Mouse (Mus musculus) hindbrain, embryonic 11.5 days (tissue): ENCODE measurements at regions not wholly inside any gene's neighbourhood (a gene's known extent, or its start where the extent isn't known, plus 50 kb on each side); places are given as distances from the start of the nearest gene placed in this dataset.

Source experiments
- ATAC-seq: fragments of 200-750 bp; cut with Nextera tagmentation; 2 replicates; pipeline ENCODE4 v1.8.0; 2017; ENCODE audit warnings: mild to moderate bottlenecking, moderate TSS enrichment, moderate library complexity; ENCODE audit not compliant: low FRiP score
- DNase-seq: peaks from one replicate; pipeline ENCODE4 v3.0.0-alpha.2; 2015; ENCODE audit warnings: low spot score
- H3K27ac ChIP-seq: fragments of 300-500 bp; sonication (generic); 2 replicates; pipeline ENCODE4 v1.5.1; 2014; ENCODE audit warnings: mild to moderate bottlenecking, low read depth, low read length
- H3K27me3 ChIP-seq: fragments of 300-500 bp; sonication (generic); 2 replicates; pipeline ENCODE4 v1.6.1; 2014; ENCODE audit warnings: mild to moderate bottlenecking, low read length, moderate library complexity, mixed read lengths; ENCODE audit not compliant: control insufficient read depth, insufficient read depth
- H3K36me3 ChIP-seq: fragments of 300-500 bp; sonication (generic); 2 replicates; pipeline ENCODE4 v1.6.1; 2014; ENCODE audit warnings: mild to moderate bottlenecking, low read length, moderate library complexity, mixed read lengths; ENCODE audit not compliant: control insufficient read depth, insufficient read depth
- H3K4me1 ChIP-seq: fragments of 300-500 bp; sonication (generic); replicated peaks from 2 replicates; pipeline ENCODE4 v1.6.1; 2014; ENCODE audit warnings: low read length, mixed read lengths; ENCODE audit not compliant: control insufficient read depth, insufficient read depth
- H3K4me2 ChIP-seq: fragments of 300-500 bp; sonication (generic); replicated peaks from 2 replicates; pipeline ENCODE4 v1.6.1; 2014; ENCODE audit warnings: mild to moderate bottlenecking, low read depth, low read length
- H3K4me3 ChIP-seq: fragments of 300-500 bp; sonication (generic); 2 replicates; pipeline ENCODE4 v1.5.1; 2014; ENCODE audit warnings: low read depth, low read length
- H3K9ac ChIP-seq: fragments of 300-500 bp; sonication (generic); 2 replicates; pipeline ENCODE4 v1.6.1; 2014; ENCODE audit warnings: low read depth, low read length
- H3K9me3 ChIP-seq: fragments of 300-500 bp; sonication (generic); 2 replicates; pipeline ENCODE4 v1.6.1; 2016; ENCODE audit warnings: low read length; ENCODE audit not compliant: control insufficient read depth
- WGBS: fragments of 180-500 bp; shearing (Covaris S2); extraction: QIAGEN DNeasy Blood & Tissue Kit; methylation state at CpG from one replicate; pipeline ENCODE4 v1.1.7; 2014; 5-methylcytosine and 5-hydroxymethylcytosine counted together

- Histone ChIP-seq H3K4me1 (no peaks in the 10 kb centered on the region), H3K4me2 (no peak overlapping the region), H3K4me3 (no peak overlapping the region), H3K9me3 (no peaks in the 10 kb centered on the region), H3K27me3 (no peaks in the 10 kb centered on the region), H3K27ac (no peak overlapping the region), H3K36me3 (no peaks in the 10 kb centered on the region), H3K9ac (no peak overlapping the region)
- ATAC-seq: no peak
- DNase-seq: no peak
- 29% methylated on average over 12 of the region's 12 CpGs for WGBS
Observed at GRCm38 (mm10) chr5:18502831-18503230, 142.7 kb upstream of the Gnai1 start.

- 82% methylated on average over 4 of the region's 4 CpGs for WGBS
- no peak overlapping the region for H3K4me2 ChIP-seq
- ATAC-seq: no peak
- no peak overlapping the region for H3K4me3 ChIP-seq
- no peaks in the 10 kb centered on the region for H3K9me3 ChIP-seq
- H3K27ac ChIP-seq: no peak overlapping the region
- DNase-seq: no peak
- H3K9ac ChIP-seq: no peak overlapping the region
- no peaks in the 10 kb centered on the region for H3K36me3 ChIP-seq
- H3K27me3 ChIP-seq: no peaks in the 10 kb centered on the region
- no peaks in the 10 kb centered on the region for H3K4me1 ChIP-seq
Observed at GRCm38 (mm10) chr5:18494305-18494704, 134.2 kb upstream of the Gnai1 start.

- no peaks in the 10 kb centered on the region for H3K27me3 ChIP-seq
- H3K27ac ChIP-seq: no peak overlapping the region
- no peaks in the 10 kb centered on the region for H3K36me3 ChIP-seq
- no peak overlapping the region for H3K9ac ChIP-seq
- H3K9me3 ChIP-seq: no peaks in the 10 kb centered on the region
- no peak overlapping the region for H3K4me3 ChIP-seq
- ATAC-seq (no peak), DNase-seq (no peak)
- H3K4me1 ChIP-seq: no peaks in the 10 kb centered on the region
- H3K4me2 ChIP-seq: no peak overlapping the region
- 94% methylated on average over 3 of the region's 3 CpGs for WGBS
Observed at GRCm38 (mm10) chr5:18489709-18490108, 129.6 kb upstream of the Gnai1 start.

- H3K9me3 ChIP-seq: no peaks in the 10 kb centered on the region
- 43% methylated on average over 1 of the region's 1 CpGs for WGBS
- ATAC-seq: no peak
Observed at GRCm38 (mm10) chr5:18487076-18487772, 127.1 kb upstream of the Gnai1 start.

GRCm38 (mm10) chr5:18484376-18484775 is 124.2 kb upstream of the Gnai1 start:
- Histone ChIP-seq H3K27ac (no peak overlapping the region), H3K4me3 (no peak overlapping the region), H3K4me2 (no peak overlapping the region), H3K4me1 (no peaks in the 10 kb centered on the region), H3K27me3 (no peaks in the 10 kb centered on the region), H3K9ac (no peak overlapping the region), H3K9me3 (no peaks in the 10 kb centered on the region), H3K36me3 (no peaks in the 10 kb centered on the region)
- ATAC-seq (no peak), DNase-seq (no peak)

More at GRCm38 (mm10) chr5:18487076-18487772, 127.1 kb upstream of the Gnai1 start:
- Histone ChIP-seq H3K4me2 (no peak overlapping the region), H3K9ac (no peak overlapping the region), H3K27me3 (no peaks in the 10 kb centered on the region), H3K4me3 (no peak overlapping the region), H3K4me1 (no peaks in the 10 kb centered on the region), H3K36me3 (no peaks in the 10 kb centered on the region), H3K27ac (no peak overlapping the region)
- DNase-seq: no peak

GRCm38 (mm10) chr5:18478420-18478819 is 118.3 kb upstream of the Gnai1 start:
- no peak overlapping the region for H3K27ac ChIP-seq
- ATAC-seq (no peak), DNase-seq (no peak)
- no peak overlapping the region for H3K4me3 ChIP-seq
- no peak overlapping the region for H3K4me2 ChIP-seq
- H3K27me3 ChIP-seq: no peaks in the 10 kb centered on the region
- H3K9me3 ChIP-seq: no peaks in the 10 kb centered on the region
- H3K36me3 ChIP-seq: no peaks in the 10 kb centered on the region
- H3K4me1 ChIP-seq: no peaks in the 10 kb centered on the region
- 84% methylated on average over 7 of the region's 7 CpGs for WGBS
- no peak overlapping the region for H3K9ac ChIP-seq

- no peak overlapping the region for H3K27ac ChIP-seq
- DNase-seq (no peak), ATAC-seq (no peak)
- no peaks in the 10 kb centered on the region for H3K9me3 ChIP-seq
- no peaks in the 10 kb centered on the region for H3K36me3 ChIP-seq
- 85% methylated on average over 6 of the region's 6 CpGs for WGBS
- no peaks in the 10 kb centered on the region for H3K4me1 ChIP-seq
- H3K9ac ChIP-seq: no peak overlapping the region
- no peak overlapping the region for H3K4me3 ChIP-seq
- no peak overlapping the region for H3K4me2 ChIP-seq
- H3K27me3 ChIP-seq: no peaks in the 10 kb centered on the region
Observed at GRCm38 (mm10) chr5:18477372-18478017, 117.3 kb upstream of the Gnai1 start.

GRCm38 (mm10) chr5:18472114-18472513 is 112.0 kb upstream of the Gnai1 start:
- ATAC-seq (no peak), DNase-seq (no peak)
- H3K9ac ChIP-seq: no peak overlapping the region
- no peaks in the 10 kb centered on the region for H3K4me1 ChIP-seq
- no peak overlapping the region for H3K27ac ChIP-seq
- H3K4me3 ChIP-seq: no peak overlapping the region
- H3K4me2 ChIP-seq: no peak overlapping the region
- no peaks in the 10 kb centered on the region for H3K9me3 ChIP-seq
- no peaks in the 10 kb centered on the region for H3K36me3 ChIP-seq
- no peaks in the 10 kb centered on the region for H3K27me3 ChIP-seq

- no peak overlapping the region for H3K4me3 ChIP-seq
- no peaks in the 10 kb centered on the region for H3K9me3 ChIP-seq
- 91% methylated on average over 1 of the region's 1 CpGs for WGBS
- no peak for ATAC-seq
- DNase-seq: no peak
- H3K27ac ChIP-seq: no peak overlapping the region
- H3K4me1 ChIP-seq: no peaks in the 10 kb centered on the region
- H3K4me2 ChIP-seq: no peak overlapping the region
- no peak overlapping the region for H3K9ac ChIP-seq
- H3K36me3 ChIP-seq: no peaks in the 10 kb centered on the region
- H3K27me3 ChIP-seq: no peaks in the 10 kb centered on the region
Observed at GRCm38 (mm10) chr5:18457771-18458170, 97.6 kb upstream of the Gnai1 start.
